Mouse (Mus musculus): ENCODE measurements at regions not wholly inside any gene's neighbourhood (a gene's known extent, or its start where the extent isn't known, plus 50 kb on each side); places are given as distances from the start of the nearest gene placed in this dataset.
"Not testable (repeated sequence)": the region's sequence is repeated elsewhere in the genome, so short reads cannot be mapped to it uniquely, and the experiment has no call there.

- intact Hi-C loops (cut with DNase I): not testable (repeated sequence)
- peak; percentile 18 to 29 for DNase-seq
These were observed 739.1 kb upstream of the Ywhaq start for GRCm38 (mm10) chr12:22156467-22157037.

GRCm38 (mm10) chr12:22155341-22155740 lies 737.9 kb upstream of the Ywhaq start:
- intact Hi-C loops (cut with DNase I); DNase-seq: not testable (repeated sequence)

Data from heart, postnatal 14 days (tissue).